Mouse (Mus musculus): ENCODE results near the gene Ccdc186.

The Ccdc186 gene

DNA sequence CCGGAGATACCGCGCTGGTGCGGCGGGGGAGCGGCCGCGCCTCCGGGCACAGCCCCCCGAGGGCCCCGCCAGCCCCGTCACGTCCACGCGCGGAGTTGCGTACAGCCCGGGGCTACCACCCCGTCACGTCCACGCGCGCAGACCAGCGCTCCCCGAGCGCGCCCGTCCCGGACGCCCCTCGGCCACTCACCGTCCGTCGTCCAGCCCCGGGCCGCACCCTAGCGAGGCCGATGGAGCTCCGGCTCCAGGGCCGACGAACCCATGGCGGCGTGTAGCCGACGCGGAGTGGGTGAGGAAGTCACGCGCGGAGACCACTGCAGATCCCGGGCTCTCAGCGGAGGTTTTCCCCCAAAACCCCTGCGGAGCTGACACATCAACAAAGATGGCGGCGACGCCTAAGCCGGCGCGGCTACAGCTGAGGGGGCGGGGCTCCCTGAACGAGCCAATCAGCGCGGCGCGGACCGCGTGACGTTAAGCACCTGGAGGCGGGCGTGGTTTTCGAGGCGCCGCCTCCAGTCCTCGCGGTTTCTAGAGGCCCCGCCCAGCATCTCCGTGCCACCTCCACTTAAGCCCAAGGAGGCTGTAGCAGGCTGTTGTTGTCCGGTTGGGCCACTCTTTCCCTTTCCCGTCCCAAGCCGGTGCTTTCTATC, at the start of gene Ccdc186:
Gene Ccdc186 (minus strand): TSS at position 393 of the 650 bp plus-strand sequence.
- DNase-seq: peak; percentile 96

DNA sequence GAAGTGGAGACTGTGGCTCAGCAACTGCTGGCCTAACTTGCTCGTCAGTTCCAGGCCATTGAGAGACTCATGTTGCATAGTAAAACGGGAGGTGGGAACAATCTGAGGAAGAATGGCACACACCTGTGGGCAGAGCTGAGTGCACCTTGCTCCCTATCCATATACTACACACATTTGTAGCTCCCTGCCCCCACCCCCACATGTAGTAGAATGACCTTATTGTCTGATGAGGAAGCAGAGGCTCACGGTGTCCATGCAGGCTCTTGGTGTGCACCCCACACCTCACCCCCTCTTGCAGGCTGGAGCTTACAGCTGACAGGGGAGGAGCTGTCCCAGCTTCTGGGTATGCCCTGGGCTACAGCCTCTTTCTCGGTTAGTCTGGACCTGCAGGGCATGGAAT, 45.7 kb upstream of the Ccdc186 start:
- no peak for DNase-seq

DNA sequence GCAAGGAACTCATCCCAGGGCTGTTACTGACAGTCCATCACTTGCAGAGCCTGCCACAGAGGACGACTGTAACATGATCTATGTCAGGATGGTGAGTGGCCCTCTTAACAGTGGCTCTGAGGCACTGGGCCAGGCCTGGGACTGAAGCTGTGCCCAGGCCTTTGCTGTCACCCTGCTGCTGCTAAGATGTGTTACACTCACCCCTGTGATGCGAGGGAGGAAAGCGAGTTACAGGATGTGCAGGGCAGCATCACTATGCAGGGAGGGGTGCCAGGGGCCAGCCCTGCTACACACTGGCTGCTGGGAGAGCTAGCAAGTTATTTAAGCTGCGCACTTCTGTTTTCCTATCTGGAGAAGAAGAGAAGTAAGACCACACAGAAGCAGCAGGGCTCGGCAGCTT, 34.5 kb upstream of the Ccdc186 start:
- DNase-seq: no peak

DNA sequence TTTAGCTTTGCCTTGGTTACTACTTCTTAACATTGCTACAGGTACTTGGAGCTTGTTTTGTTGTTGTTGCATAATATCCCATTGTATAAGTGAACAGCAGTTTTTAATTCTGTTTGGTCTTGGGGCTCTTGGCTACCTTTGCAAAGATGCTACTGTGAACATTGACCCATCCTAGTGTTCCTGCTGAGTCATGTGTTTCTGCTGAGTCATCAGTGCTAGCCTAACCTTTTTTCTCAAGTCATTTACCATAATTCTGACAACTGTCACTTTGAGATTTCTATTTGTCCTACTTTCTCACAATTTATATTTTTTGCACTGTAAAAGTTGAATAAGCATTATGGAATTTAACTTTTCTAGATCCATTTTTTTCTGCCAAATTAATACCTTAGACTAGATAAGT, 30.6 kb upstream of the Ccdc186 start:
- no peak for DNase-seq

DNA sequence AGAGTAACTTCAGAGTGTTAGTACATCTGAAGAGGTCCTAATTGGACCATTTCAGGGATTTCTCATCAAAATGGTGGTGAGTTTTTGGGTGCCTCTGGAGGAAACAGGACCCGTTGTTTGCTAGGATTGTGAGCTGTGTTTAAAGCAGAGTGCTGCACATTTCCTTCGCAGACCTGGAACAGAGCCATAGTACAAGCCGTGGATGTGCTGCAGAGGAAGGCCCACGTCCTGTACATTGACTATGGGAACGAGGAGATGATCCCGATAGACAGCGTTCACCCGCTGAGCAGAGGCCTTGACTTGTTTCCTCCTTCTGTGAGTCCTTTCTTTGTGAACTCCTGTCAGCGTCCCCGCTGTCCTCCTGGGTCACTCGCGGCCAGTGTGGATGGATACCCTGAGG, 21.0 kb upstream of the Ccdc186 start:
- no peak for DNase-seq

DNA sequence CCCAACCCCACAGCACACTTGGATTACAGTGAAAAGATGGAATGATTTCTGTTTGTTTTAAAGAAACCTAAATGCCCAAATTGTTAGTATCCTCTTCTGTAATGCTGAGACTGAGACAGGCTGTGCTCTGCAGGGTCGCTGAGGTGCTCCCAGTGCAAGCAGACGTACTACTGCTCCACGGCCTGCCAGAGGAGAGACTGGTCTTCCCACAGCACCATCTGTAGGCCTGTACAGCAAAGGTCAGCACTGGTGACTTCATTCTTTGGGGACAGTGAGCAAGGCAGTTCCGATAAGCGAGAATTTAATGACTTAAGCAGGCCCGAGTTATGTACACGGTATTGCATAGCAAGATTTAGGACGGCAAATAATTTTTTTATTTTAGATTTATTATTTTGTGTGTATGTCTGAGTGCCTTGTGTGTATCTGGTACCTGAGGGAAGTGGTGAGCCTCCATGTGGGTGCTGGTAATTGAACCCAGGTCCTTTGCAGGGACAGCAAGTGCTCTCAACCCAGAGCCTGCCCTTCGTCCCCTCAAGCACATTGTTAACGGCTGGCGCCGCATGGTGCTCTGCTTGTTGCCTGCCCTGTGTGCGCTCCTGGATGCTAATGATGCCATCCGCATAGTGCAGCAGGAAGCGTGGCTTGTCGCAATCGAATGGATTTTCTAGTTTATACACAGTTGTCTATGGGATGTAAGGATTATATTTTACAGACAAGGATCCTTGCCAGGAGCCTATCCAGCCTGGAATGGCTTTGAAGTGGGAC, 17.1 kb upstream of the Ccdc186 start:
- DNase-seq: no peak

DNA sequence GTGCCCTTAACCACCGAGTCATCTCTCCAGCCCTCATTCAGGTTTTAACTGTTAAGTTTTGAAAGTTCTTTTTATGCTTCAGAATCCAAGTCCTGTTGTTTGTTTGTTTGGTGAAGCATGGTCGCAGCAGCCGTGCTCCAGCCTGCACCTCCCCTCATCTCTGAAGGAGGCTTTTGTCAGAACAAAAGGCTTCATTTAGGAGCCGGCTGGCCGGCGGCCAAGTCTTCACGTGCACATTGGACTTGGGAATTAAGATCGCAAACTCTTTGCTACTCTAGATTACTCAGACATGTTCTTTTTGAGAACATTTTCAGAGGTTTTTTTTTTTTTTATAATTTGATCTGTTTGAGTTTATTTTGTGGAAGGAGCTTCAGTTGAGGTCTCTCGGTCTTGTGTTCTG, 13.3 kb upstream of the Ccdc186 start:
- DNase-seq: no peak

DNA sequence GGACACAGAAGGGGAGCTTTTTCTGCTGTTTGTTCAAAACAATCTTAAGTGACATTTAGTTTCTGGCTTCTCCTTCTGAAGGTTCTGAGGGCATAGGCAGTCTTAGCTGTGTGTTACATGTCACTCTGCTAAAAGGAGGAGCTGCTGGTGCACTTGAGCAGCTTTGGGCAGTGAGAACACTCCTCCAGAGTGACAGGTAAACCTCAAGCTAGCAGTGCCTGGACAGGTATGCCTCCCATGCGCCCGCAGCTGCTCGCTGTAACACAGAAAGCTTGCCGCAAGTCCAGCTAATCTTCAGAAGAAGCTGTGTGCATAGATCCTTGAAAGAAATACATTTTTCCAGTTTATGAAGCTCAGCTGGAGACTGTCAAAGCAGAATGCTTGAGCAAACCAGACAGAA, 8.2 kb upstream of the Ccdc186 start:
- no peak for DNase-seq

DNA sequence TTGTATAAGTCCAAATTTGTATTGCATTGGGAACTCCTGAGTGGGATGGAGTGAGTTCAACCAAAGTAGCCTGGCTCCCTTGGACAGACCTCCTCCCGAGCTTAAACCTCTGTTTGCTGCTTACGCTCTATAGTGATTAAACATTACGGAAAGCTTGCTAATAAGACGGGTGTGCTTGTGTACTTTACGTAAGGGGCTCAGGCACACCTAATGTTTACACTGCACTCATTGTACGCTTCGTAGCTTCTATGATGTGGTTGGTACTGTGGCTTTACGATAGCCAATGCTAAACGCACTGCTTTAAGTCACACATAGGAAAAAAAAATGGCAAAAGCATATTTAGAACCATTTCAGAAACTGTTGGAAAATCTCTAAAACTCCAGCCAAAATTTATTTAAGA, 7.3 kb upstream of the Ccdc186 start:
- no peak for DNase-seq

DNA sequence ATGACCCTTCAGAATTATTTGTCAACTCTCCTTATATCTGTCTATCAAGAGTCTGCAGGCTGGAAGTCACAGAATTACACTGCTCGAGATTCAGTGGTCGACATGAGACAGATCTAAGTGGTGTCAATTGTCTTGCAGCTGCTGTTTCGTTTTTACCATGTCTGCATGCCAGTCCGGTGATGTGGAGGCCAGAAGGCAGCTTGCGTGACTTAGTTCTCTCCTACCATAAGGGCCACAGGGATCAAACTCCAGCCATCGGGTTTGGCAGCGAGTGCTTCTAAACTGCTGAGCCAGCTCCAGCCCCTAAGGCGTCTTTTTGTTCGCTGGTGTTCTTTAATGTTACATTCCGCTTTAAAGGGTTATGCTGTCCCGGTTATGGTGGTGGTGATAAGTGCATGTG, 6.3 kb upstream of the Ccdc186 start:
- no peak for DNase-seq

DNA sequence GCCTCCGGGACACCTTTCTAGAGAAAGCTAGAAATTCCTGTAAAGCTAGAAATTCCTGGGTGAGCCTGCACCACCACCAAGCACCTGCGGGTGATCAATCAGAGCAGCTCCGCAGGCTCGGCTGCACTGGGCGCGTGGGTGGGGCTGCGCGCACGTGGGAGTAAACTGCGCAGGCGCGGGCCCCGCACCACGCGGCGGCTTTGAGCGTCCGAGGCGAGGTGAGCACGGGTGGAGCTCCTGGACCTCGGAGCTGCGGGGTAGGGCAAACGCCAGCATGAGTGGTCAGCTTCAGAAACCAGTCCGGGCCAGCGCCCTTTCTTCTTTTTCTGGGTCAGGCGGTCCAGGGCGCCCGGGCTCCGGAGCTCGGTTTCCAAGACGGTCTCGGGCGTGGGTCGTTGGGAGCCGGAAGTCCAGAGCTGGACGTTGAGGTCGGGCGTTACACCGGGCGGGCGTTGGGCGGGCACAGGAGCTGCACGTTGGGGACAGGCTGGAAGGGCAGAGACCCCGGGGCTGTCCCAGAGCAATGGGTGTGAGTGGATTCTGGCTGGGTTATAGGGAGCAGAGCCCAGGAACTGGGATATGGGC, 4.1 kb upstream of the Ccdc186 start, which contains the start of gene Tdrd1:
Gene Tdrd1 (plus strand): TSS at position 163 of the 585 bp plus-strand sequence.
- no peak for DNase-seq

DNA sequence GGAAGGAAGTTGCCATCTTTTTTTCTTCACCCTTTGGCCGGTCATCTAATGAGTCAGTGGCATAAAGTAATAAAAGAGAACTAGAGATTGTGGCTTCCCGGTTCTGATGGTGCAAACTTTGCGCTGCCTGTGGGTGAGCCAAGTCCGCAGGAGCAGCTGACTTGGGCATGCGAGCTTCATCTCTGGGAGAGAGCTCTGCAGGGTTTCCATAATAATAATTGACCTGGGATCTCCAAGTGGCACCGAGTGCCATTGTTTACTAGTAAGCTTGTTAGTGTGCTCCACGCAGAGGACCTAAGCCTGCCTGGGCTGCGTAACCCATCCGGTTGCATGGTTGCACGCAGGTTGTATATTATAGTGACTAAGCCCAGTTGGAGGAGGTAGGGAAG, 452 bp upstream of the Ccdc186 start:
- no peak for DNase-seq

DNA sequence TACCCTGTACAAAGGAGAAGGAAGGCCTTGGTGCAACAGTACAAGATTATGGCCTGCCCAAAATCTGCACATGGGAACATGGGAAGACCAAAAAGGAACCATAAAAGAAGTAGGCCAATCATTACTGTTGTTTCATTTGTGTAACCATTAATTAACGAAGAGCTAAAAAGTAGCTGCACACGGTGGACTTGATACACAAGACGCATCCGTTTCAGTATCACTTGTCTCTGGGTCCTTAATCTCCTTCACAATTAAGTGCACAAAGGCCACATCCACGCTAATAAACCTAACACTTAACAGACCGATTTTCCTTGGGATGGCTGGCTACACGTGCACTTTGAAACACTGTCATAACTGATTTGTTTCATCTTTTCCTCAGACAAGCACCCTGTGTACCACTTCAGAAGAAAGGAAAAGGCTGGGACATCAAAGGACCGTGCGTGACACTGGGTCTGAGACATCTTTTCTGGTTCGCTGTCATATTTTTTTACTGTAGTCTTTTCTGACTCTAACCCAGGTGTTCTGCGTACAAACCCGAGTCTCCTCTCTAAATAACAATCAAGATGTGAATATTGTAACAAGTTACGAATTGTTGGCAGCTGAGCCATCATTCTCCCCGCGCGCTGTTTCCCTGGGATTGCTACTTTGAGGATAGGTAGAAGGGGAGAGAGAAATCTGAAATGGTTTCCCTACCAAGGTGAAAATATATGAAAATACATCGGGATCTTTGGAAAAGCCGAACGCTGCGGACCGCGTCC, 771 bp downstream of the Ccdc186 start:
- no peak for DNase-seq

DNA sequence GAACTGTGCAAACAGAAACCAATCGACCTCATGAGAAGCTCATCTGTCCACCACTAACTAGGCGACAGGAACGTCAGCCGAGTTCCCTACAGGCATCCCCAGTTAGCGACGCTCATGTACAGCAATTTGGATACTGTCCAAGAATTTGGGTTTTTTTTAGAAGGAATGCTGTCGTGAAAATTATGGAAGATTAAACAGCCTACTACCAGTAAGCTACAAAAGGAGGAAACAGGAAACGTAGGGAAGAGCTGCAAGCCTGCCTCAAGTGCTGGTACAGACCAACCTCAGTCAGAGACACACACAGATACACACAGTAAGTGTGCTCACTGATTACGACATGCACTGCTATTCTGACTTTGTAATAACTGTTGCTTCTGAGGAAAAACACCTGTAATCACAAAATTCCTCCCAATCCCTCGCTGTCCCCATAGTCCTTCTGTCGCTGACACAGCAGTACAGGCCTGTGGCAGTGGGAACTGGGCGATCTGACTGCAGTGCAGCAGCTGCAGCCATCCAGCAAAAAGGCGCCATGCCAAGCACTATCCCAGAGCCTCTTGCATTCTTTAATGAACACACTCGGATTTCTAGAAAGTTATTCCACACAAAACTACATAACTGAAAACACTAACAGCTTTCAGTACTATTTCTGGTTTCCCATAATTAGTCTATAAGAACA, 4.0 kb downstream of the Ccdc186 start:
- DNase-seq: no peak

DNA sequence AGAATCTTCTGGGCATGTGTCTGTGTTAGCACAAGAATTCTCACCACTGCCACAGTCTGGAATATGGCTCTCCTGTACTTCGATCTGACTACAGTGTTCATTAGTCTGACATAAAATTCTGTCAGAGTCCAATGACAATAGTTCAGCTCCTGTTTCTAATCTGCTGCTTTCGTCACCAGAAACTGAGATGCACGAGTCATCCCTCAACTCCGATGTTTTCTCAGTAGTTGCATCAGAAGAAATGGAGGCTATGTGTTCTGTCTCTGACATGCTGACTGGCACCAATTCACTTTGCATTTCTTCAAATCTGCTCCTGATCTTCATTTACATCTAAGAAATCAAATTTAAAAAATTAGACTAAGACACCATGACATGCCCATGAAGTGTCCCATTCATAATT, 8.6 kb downstream of the Ccdc186 start:
- DNase-seq: no peak

DNA sequence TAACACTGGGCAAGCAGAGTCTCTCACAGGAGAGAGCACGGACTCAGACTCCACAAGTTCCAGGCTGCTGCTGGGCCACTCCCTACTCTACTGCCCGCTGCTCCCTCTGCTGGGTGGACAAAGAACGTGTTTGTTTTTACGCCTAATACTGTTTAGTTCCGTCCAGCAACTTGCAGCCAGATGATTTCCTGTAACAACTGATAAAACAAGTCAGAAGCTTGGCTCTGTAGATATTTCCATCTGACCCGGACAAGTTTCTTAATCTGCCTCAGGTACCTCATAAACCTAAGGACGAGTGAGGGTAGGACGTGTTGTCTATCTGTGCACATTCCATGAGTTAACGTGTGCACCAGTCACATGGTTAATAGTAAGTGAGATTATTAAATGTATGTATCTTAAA, 10.4 kb downstream of the Ccdc186 start:
- DNase-seq: no peak

DNA sequence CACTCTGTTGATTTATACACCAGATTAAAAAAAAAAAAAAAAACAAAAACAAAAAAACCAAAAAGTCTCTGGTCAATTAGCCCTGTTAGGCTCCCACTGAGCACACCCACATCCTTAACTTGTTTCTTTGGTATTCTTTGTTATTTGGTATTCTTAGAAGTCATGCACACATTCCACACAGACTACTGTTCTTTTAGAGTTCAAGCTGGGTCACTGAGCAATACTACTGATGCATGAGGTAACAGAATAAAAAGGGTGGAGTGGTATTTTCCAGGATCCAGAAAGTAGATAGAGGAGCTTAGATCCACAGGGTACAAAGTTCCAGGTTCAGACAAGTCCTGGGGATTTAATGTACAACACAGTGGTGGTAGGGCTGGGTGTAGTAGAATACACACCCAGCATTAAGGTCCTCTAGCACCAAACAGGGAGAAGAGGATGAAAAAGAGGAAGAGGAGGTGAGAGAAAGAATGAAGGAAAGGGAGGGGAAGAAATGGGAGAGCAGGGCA, 11.3 kb downstream of the Ccdc186 start:
- no peak for DNase-seq

DNA sequence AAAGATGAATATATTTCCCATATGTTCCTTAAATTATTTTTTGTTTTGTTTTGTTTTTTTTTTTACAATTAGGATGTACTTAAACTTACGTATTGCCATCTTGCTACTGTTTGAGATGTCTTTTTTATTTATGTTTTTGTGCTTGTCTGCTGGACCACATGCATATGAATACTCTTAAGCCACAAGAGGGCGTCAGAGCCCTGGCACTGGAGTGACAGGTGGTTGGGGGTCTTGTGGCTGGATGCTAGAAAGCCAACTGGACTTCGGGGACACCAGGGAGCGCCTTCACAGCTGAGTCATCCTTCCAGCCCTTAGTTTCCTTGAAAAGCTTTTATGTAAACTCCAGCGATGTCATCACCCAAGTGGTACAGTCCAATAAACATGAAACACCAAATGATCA, 13.2 kb downstream of the Ccdc186 start:
- no peak for DNase-seq

DNA sequence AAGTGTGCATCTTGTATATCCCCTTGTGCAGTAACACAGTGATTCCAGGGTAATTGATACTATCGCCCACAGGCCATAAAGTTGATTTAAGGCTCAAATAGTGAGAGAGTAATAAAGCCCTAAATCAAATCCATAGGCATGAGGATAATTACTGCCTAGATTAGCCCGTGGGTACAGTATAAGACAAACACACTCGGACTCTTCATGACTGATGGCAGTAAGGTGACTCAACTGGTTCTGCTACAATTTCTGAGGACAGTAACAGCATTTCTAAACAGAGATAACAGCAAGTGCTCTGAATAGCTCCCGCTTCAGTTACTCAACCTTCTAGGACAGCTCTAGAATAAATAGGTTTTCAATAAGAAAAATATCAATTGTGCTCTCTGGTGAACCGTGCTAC, 14.9 kb downstream of the Ccdc186 start:
- DNase-seq: no peak

DNA sequence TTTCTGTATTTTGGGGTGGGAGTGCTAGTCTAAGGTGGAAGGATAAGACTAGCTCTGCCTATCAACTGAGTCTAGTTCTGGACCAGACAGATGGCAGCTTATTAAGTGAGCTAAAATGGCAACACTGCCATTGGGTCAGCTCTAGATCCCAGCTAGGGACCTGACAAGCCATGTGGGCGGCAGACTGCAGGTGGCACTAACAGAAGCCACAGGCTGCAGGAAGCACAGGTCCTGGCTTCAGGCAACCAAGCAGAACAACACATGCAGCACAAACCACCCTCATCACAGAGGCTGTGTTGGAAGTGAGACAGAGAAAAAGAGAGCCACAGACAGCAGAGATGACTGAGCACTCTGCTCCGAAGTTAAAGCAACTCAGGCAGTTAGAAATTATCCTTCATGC, 16.6 kb downstream of the Ccdc186 start:
- DNase-seq: peak; percentile 53

DNA sequence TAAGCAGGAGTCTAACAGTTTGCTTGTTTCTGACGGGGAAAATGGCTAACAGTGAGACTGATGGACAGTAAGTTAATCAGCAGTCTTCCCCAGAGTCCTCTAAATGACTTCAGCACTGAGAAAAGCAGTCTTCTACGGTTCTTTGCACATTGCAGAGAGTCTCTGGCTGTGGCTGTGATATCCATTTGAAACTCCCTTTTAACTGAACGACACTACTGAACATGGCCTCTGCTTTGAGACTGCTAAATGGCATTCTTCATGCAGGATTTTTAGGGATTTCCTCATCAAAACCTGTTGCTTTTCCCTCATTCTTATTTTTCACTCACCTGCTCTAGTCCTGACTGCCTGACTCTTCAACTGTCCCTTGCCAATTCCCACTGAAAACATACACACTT, 19.6 kb downstream of the Ccdc186 start:
- no peak for DNase-seq

DNA sequence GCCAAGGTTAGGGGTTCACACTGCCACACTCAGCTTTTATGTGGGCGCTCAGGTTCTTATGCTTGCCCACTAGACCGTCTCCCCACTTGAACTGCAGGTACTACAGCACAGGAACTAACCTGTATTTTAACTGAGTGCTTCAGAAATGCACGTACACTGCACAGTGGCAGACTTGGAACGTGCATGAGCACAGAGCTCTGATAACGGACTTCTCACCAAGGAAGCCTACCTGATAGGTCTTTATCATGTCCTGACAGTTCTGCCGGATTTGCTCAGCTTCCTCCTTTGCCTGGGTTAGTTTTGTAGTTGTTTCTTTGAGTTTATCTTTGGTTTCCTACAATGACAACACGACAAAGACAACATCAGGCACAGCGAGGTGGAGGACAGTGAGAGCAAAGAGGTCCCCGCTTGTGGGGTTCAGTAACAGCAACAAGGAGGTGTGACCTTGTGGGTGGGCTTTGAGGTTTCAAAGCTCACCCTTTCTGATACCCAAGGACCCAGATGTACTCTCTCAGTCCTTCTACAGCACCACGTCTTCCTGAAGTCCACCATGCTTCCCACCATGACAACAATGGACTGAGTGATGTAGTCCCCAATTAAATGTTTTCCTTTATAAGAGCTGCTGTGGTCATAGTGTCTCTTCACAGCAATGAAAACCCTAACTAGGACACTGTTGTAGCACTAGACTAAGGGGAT, 20.2 kb downstream of the Ccdc186 start:
- no peak for DNase-seq

Measured in cerebellum, adult 8-10 months (tissue).